Mouse (Mus musculus) intestine, postnatal 0 days (tissue): ENCODE results near the gene Nxt1. TPM values are rescaled to one million over a fixed set of nuclear protein-coding genes. Genes with fewer than 3 reads are reported as not detected.

Source experiments
- ATAC-seq: fragments of 200-750 bp; cut with Nextera tagmentation; 2 replicates; pipeline ENCODE4 v1.8.0; 2017; ENCODE audit warnings: mild to moderate bottlenecking, moderate TSS enrichment, moderate library complexity
- H3K27ac ChIP-seq: fragments of 300-500 bp; sonication (generic); 2 replicates; pipeline ENCODE4 v1.5.1; 2014; ENCODE audit warnings: mild to moderate bottlenecking, low read depth, low read length, moderate library complexity
- H3K27me3 ChIP-seq: fragments of 300-500 bp; sonication (generic); replicated peaks from 2 replicates; pipeline ENCODE4 v1.6.1; 2014; ENCODE audit warnings: low read length, mixed read lengths; ENCODE audit not compliant: control insufficient read depth, insufficient read depth
- H3K36me3 ChIP-seq: fragments of 300-500 bp; sonication (generic); 2 replicates; pipeline ENCODE4 v1.6.1; 2014; ENCODE audit warnings: mild to moderate bottlenecking, moderate library complexity; ENCODE audit not compliant: control insufficient read depth, insufficient read depth
- H3K4me1 ChIP-seq: fragments of 300-500 bp; sonication (generic); replicated peaks from 2 replicates; pipeline ENCODE4 v1.6.1; 2014; ENCODE audit warnings: antibody characterized with exemption, low read length, mixed read lengths; ENCODE audit not compliant: control insufficient read depth, insufficient read depth
- H3K4me2 ChIP-seq: fragments of 300-500 bp; sonication (generic); replicated peaks from 2 replicates; pipeline ENCODE4 v1.6.1; 2014; ENCODE audit warnings: low read depth, mild to moderate bottlenecking, moderate library complexity
- H3K4me3 ChIP-seq: fragments of 300-500 bp; sonication (generic); 2 replicates; pipeline ENCODE4 v1.5.1; 2014; ENCODE audit warnings: low read depth, low read length
- H3K9ac ChIP-seq: fragments of 300-500 bp; sonication (generic); 2 replicates; pipeline ENCODE4 v1.6.1; 2014; ENCODE audit warnings: mild to moderate bottlenecking, low read depth, low read length
- H3K9me3 ChIP-seq: fragments of 300-500 bp; sonication (generic); 2 replicates; pipeline ENCODE4 v1.6.1; 2016; ENCODE audit warnings: mixed run types; ENCODE audit not compliant: control insufficient read depth
- CTCF ChIP-seq: sonication (generic); IDR thresholded peaks from 2 replicates; pipeline ENCODE4 v1.5.1; 2016; ENCODE audit warnings: low read depth, mild to moderate bottlenecking, control low read depth, antibody characterized with exemption, moderate library complexity
- WGBS: fragments of 180-500 bp; shearing (Covaris S2); extraction: QIAGEN DNeasy Blood & Tissue Kit; methylation state at CpG from one replicate; pipeline ENCODE4 v1.1.7; 2014; 5-methylcytosine and 5-hydroxymethylcytosine counted together
- polyA plus RNA-seq: library from polyadenylated mRNA; unstranded; fragments of >200 nt; fragmentation: Nextera tagmentation; extraction: Ambion mirVana; gene quantifications from 2 replicates; pipeline ENCODE4 v1.2.1, GENCODE M21; 2015

Gene Nxt1
- polyA plus RNA-seq: 35.6 and 35.9 TPM in 2 replicates

GRCm38 (mm10) chr2:148672199-148673096 lies at the start of gene Nxt1:
TSS of gene Nxt1 (plus strand) at chr2:148672601.
- Histone ChIP-seq H3K27ac (peak within 1 kb of the TSS; percentile 47), H3K9me3 (no peaks in the 10 kb centered on the region), H3K36me3 (peaks cover 21% of the 10 kb centered on the region), H3K4me3 (peak within 1 kb of the TSS; percentile 70), H3K4me2 (peak within 1 kb of the TSS; percentile 79), H3K4me1 (0 out of 2 replicates have a peak, but pooled peaks cover 7% of the 10 kb centered on the region), H3K27me3 (no peaks in the 10 kb centered on the region), H3K9ac (peak within 1 kb of the TSS; percentile 62)
- under 1% methylated on average over 58 of the region's 58 CpGs for WGBS
- TF ChIP-seq CTCF: peak; percentile 10; the same call in 1 of the 2 replicates
- peak; percentile 100 for ATAC-seq

GRCm38 (mm10) chr2:148623067-148623466 lies 49.3 kb upstream of the Nxt1 start:
- H3K4me2 ChIP-seq: no peak overlapping the region
- no peak overlapping the region for H3K4me3 ChIP-seq
- 79% methylated on average over 2 of the region's 2 CpGs for WGBS
- no peaks in the 10 kb centered on the region for H3K36me3 ChIP-seq
- H3K27ac ChIP-seq: no peak overlapping the region
- no peak overlapping the region for H3K9ac ChIP-seq
- H3K27me3 ChIP-seq: no peaks in the 10 kb centered on the region
- no peak for TF ChIP-seq CTCF
- no peaks in the 10 kb centered on the region for H3K9me3 ChIP-seq
- H3K4me1 ChIP-seq: no peaks in the 10 kb centered on the region
- ATAC-seq: no peak

GRCm38 (mm10) chr2:148624484-148624883 lies 47.9 kb upstream of the Nxt1 start:
- no peaks in the 10 kb centered on the region for H3K27me3 ChIP-seq
- ATAC-seq: no peak
- H3K9ac ChIP-seq: no peak overlapping the region
- no peak overlapping the region for H3K4me2 ChIP-seq
- H3K36me3 ChIP-seq: no peaks in the 10 kb centered on the region
- H3K27ac ChIP-seq: no peak overlapping the region
- no peaks in the 10 kb centered on the region for H3K4me1 ChIP-seq
- H3K4me3 ChIP-seq: no peak overlapping the region
- TF ChIP-seq CTCF: no peak
- no peaks in the 10 kb centered on the region for H3K9me3 ChIP-seq
- WGBS: 86% methylated on average over 3 of the region's 3 CpGs

- Histone ChIP-seq H3K4me2 (no peak overlapping the region), H3K9me3 (no peaks in the 10 kb centered on the region), H3K27me3 (no peaks in the 10 kb centered on the region), H3K4me1 (no peaks in the 10 kb centered on the region), H3K36me3 (no peaks in the 10 kb centered on the region), H3K9ac (no peak overlapping the region), H3K27ac (no peak overlapping the region), H3K4me3 (no peak overlapping the region)
- no peak for TF ChIP-seq CTCF
- 64% methylated on average over 3 of the region's 3 CpGs for WGBS
- ATAC-seq: no peak
Observed at GRCm38 (mm10) chr2:148627011-148627471, 45.4 kb upstream of the Nxt1 start.

GRCm38 (mm10) chr2:148631011-148631410 lies 41.4 kb upstream of the Nxt1 start:
- 85% methylated on average over 2 of the region's 2 CpGs for WGBS
- no peak overlapping the region for H3K4me2 ChIP-seq
- no peaks in the 10 kb centered on the region for H3K27me3 ChIP-seq
- H3K9ac ChIP-seq: no peak overlapping the region
- no peaks in the 10 kb centered on the region for H3K9me3 ChIP-seq
- ATAC-seq: no peak
- H3K4me3 ChIP-seq: no peak overlapping the region
- TF ChIP-seq CTCF: no peak
- no peak overlapping the region for H3K27ac ChIP-seq
- H3K4me1 ChIP-seq: no peaks in the 10 kb centered on the region
- H3K36me3 ChIP-seq: no peaks in the 10 kb centered on the region

- Histone ChIP-seq H3K9me3 (no peaks in the 10 kb centered on the region), H3K4me2 (no peak overlapping the region), H3K4me3 (no peak overlapping the region), H3K4me1 (no peaks in the 10 kb centered on the region), H3K27me3 (no peaks in the 10 kb centered on the region), H3K9ac (no peak overlapping the region), H3K36me3 (no peaks in the 10 kb centered on the region), H3K27ac (no peak overlapping the region)
- TF ChIP-seq CTCF: no peak
- 83% methylated on average over 3 of the region's 3 CpGs for WGBS
- no peak for ATAC-seq
Observed at GRCm38 (mm10) chr2:148631602-148632001, 40.8 kb upstream of the Nxt1 start.
